Mouse (Mus musculus) C2C12 (cell line): ENCODE results near the gene C2cd3.

Experiments
- CEBPB ChIP-seq: IDR thresholded peaks from one replicate; pipeline ENCODE4 v1.6.1; 2011; ENCODE audit warnings: low read depth, mild to moderate bottlenecking, control low read depth, moderate library complexity
- CTCF ChIP-seq: IDR thresholded peaks from one replicate; pipeline ENCODE4 v1.5.1; 2011; ENCODE audit not compliant: control insufficient read depth, insufficient read depth, insufficient read length
- FOSL1 ChIP-seq: IDR thresholded peaks from one replicate; pipeline ENCODE4 v1.8.0; 2011; ENCODE audit warnings: mild to moderate bottlenecking, low read length; ENCODE audit not compliant: poor library complexity, insufficient read depth, severe bottlenecking
- MAX ChIP-seq: IDR thresholded peaks from one replicate; pipeline ENCODE4 v1.6.1; 2011; ENCODE audit warnings: mild to moderate bottlenecking, control low read depth
- MYOD1 ChIP-seq: IDR thresholded peaks from one replicate; pipeline ENCODE4 v1.6.1; 2011; ENCODE audit warnings: low read depth; ENCODE audit not compliant: control insufficient read depth, insufficient read length
- MYOG ChIP-seq: IDR thresholded peaks from one replicate; pipeline ENCODE4 v1.6.1; 2011; ENCODE audit not compliant: control insufficient read depth, insufficient read length; ENCODE audit errors: extremely low read depth
- USF1 ChIP-seq: IDR thresholded peaks from one replicate; pipeline ENCODE4 v1.6.1; 2011; ENCODE audit warnings: low read depth, mild to moderate bottlenecking, control low read depth, moderate library complexity

GRCm38 (mm10) chr7:100354984-100355383 is 17.0 kb upstream of the C2cd3 start:
- TF ChIP-seq CTCF (no peak), MYOG (no peak), MAX (no peak), FOSL1 (no peak), USF1 (no peak), MYOD1 (no peak), CEBPB (no peak)
